Mouse (Mus musculus) heart, postnatal 0 days (tissue): ENCODE measurements at regions not wholly inside any gene's neighbourhood (a gene's known extent, or its start where the extent isn't known, plus 50 kb on each side); places are given as distances from the start of the nearest gene placed in this dataset.

ENCODE experiments used
- CTCF ChIP-seq: IDR thresholded peaks from 2 replicates; pipeline ENCODE4 v1.5.1; 2016; ENCODE audit warnings: antibody characterized with exemption, control low read depth, low read depth
- EP300 ChIP-seq: IDR thresholded peaks from 2 replicates; pipeline ENCODE4 v1.6.1; 2016; ENCODE audit warnings: antibody characterized with exemption, low read depth

DNA sequence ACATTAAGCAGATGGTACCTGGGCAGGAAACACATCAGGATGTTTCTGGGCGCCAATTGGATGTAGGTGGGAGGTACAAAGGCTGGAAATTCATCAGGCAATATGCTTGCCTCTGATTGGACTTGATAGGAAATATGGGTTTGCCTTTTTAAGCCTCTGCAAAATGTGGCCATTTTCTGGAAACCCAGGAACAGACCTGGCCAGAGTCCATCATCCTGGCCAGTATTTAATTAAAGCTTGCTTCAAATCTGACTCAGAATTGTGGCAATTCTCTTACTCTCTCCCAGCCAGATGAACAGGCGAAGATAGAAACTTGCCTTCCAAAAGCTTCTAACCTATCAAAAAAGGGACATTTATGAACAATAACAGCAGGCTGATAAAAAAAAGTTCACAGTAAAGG is 79.3 kb upstream of the Foxn2 start:
- TF ChIP-seq CTCF: no peak
- TF ChIP-seq EP300: no peak
